Mouse (Mus musculus): Measurements from ENCODE around the gene Brinp2.

Gene Brinp2

DNA sequence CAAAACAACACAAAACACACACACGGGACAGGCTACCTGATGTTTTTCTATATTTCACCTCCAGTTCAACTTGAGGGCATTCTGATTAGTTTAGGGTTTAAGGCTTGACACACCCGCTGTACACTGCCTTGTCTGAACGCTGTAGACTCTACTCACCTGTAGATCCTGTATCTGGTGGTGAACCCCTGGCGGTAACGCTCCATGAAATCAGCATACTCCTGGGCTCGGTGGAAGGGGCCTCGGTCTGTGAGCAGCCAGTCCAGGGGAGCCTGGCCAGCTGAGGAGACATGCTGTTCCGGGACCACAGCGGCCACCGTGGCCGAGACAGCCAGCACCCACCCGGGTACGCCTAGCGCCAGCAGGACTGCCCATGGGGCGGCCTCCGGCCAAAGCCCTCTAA, 60.9 kb downstream of the Brinp2 start:
- WGBS: 59% methylated on average over 16 of the region's 16 CpGs

DNA sequence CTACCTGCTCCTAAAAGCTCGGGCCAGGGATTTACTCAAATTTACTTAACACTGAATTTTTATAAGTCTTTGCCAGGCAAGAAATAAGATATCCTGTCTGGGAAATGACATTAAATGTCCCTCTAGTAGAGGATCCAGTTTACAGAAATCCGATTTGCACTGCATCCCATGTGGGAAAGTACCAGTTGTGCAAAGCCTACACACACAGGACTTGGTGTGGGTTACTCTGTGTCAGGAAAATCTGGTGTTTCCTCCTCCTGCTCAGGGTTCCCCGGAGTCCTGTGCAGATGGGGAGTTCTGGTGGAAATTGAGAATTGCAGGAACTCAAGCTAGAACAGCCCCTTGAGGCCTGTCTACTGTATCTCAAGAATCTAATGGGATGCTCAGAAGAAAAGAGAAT, 70.9 kb downstream of the Brinp2 start:
- WGBS: 59% methylated on average over 3 of the region's 3 CpGs

- 66% methylated on average over 7 of the region's 7 CpGs for WGBS
Measured at GRCm38 (mm10) chr1:158283869-158284268, 72.3 kb downstream of the Brinp2 start.

GRCm38 (mm10) chr1:158272058-158272457, 84.1 kb downstream of the Brinp2 start:
- 77% methylated on average over 9 of the region's 9 CpGs for WGBS

GRCm38 (mm10) chr1:158267020-158267571, 89.0 kb downstream of the Brinp2 start:
- 36% methylated on average over 8 of the region's 8 CpGs for WGBS

GRCm38 (mm10) chr1:158266293-158267019, 89.7 kb downstream of the Brinp2 start:
- 51% methylated on average over 3 of the region's 3 CpGs for WGBS

DNA sequence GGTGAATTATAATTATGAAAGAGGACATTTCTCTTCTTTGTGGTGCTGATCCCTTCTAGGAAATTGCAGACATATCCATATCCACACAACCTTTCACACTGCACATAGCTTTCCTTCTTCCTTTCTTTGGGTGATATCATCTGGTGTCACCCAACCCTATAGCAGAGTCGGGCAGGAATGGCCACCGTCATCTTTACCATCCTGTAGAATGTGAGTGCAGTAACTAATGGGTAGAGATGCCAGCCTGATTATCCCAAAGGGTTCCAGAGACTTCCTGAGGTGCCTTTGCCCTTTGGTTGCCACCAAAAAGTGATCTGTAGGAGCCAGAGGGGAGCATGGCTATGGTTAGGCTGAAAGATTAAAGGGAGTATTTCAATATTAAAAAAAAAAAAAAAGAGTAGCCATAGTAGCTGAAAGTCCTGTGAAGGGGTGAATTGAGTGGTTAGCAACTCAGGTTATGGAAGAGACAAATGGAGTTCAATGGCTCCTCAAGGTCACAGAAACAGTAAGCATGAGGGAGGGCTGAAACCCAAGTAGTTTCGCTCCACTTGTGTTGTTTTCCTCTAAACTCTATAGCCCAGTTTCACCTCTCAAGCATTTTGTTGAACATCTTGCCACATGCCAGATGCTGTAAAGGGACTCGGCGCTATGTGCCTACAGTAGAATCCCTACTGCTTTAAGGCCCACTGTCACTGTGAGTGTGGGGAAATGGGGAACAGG, 96.5 kb downstream of the Brinp2 start:
- 83% methylated on average over 5 of the region's 5 CpGs for WGBS

- 72% methylated on average over 6 of the region's 6 CpGs for WGBS
Measured at GRCm38 (mm10) chr1:158258685-158259292, 97.3 kb downstream of the Brinp2 start.

- 61% methylated on average over 9 of the region's 9 CpGs for WGBS
Measured at GRCm38 (mm10) chr1:158255912-158256680, 100.0 kb downstream of the Brinp2 start.

GRCm38 (mm10) chr1:158252682-158253222, 103.4 kb downstream of the Brinp2 start:
- WGBS: 46% methylated on average over 8 of the region's 8 CpGs

DNA sequence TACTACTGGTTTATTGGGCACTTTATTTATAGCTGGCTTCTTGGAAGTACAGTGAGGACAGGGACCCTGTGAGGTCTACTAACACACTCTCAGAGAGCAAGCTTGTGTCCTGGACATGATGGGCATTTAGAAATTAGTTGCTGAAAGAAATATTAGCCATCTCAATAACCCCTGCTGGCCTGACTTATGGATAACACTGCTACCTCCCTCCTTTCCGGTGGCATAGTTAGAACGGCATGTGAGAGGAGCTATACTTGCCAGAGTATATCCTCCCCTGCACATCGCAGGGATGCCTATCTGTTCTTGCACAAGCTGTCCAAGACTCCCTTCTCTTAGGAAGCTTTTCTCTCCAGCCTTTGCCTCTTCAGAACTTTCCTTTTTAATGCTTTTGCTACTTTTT, 107.9 kb downstream of the Brinp2 start:
- WGBS: 59% methylated on average over 3 of the region's 3 CpGs

- 95% methylated on average over 14 of the region's 14 CpGs for WGBS
Measured at GRCm38 (mm10) chr1:158246476-158247153, 109.5 kb downstream of the Brinp2 start.

DNA sequence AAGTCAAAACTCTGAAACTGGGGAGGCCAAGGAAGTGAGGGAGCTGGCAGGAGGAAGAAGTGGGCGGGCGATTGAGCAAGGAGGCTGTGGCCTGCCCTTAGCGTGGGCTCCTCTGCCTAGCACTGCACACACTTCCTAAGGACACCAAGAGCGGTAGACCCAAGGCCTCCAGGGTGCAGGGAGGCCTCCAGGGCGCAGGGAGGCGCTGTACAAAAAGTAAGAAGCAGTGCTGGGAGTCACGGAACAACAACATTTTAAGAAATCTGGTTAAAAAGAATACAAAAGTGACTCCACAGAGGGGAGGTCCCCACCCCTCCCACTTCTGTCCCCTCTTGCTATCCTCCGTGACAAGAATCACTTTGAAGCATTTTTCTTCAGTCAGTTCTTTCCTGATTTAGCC, 110.6 kb downstream of the Brinp2 start:
- WGBS: 80% methylated on average over 8 of the region's 8 CpGs

DNA sequence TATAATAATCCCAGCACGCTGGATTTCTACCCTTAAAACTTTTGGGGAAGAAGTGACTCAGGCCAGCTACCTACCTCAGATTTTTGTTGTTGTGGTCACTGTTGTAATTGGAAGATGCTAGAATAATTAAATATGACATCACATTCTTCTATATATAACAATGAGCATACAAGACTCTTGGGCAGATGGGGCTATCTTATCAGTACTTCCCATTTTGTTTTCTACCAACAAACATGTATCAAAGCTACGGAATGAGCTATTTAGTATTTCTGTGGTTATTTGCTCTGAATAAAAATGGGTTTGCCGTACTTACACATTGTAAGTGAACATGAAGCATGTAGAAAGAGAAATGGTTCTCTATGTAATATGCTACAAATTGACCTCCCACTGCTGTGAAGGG, 112.1 kb downstream of the Brinp2 start:
- 83% methylated on average over 3 of the region's 3 CpGs for WGBS

DNA sequence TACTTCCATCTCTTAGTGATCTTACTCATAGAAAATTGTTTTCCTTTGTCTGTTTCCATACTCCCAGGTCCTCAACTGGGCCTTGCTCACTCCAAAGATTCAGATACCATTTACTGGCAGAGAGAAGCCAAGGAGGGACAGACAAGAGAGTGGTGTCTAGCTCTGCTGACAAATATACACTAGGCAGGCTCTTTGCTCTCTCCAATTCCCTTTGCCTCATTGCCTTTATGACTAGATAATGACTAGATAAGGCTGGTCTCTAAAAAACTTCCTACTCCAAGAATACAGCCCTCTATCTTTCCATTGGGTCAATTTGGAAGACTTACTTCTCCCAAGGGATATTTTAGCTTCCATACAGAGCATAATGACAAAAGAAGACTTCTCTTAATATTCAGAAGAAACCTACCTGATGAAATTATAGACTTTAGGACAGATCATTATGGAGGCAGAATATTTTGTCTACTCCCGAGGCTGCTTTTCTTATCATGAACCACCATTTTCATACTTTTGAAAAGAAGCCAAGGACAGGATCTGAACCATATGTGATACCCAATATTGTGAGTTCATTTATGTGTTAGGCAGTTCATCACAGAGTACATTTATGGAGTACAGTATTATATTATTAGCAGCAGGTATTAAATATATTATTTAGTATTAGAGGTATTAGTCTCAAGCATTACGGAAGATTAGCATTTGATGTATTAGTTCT, 114.1 kb downstream of the Brinp2 start:
- 85% methylated on average over 2 of the region's 2 CpGs for WGBS

GRCm38 (mm10) chr1:158239841-158240240, 116.3 kb downstream of the Brinp2 start:
- 83% methylated on average over 2 of the region's 2 CpGs for WGBS

DNA sequence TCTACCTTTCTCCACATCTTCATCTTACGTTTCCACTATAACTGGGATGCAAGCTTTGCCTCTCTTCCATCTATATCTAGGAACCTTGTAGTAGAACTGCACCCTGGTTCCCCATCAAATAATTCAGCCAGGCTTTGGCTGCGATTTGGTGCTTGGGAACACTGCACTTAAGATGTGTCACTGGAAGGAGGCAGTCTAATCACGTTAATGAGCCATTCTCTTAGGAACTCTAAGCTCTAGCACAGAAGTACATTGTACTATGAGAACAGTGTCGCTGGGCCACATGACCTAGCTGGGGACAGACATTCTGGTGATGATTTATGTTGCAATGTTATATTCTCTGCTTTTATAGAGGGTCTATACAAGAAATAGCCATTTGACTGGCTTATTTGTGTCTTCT, 117.4 kb downstream of the Brinp2 start:
- 49% methylated on average over 4 of the region's 4 CpGs for WGBS

- 76% methylated on average over 9 of the region's 9 CpGs for WGBS
Measured at GRCm38 (mm10) chr1:158228687-158229224, 127.4 kb downstream of the Brinp2 start.

GRCm38 (mm10) chr1:158227239-158227638, 128.9 kb downstream of the Brinp2 start:
- 69% methylated on average over 2 of the region's 2 CpGs for WGBS

- WGBS: 66% methylated on average over 2 of the region's 2 CpGs
Measured at GRCm38 (mm10) chr1:158226689-158227088, 129.4 kb downstream of the Brinp2 start.

Data from cerebral cortex, adult 2 months (tissue).